Mouse (Mus musculus): ENCODE data around the gene Inhba. TPM values are rescaled to one million over a fixed set of nuclear protein-coding genes. Genes with fewer than 3 reads are reported as not detected.
A peak's percentile ranks its signal among the peaks of the same experiment; 100 is the strongest.

Gene Inhba
- total RNA-seq (2015), result 0.86 and 1.8 TPM in 2 replicates
- 0.75 and 1.1 TPM in 2 replicates for total RNA-seq (2017)

DNA sequence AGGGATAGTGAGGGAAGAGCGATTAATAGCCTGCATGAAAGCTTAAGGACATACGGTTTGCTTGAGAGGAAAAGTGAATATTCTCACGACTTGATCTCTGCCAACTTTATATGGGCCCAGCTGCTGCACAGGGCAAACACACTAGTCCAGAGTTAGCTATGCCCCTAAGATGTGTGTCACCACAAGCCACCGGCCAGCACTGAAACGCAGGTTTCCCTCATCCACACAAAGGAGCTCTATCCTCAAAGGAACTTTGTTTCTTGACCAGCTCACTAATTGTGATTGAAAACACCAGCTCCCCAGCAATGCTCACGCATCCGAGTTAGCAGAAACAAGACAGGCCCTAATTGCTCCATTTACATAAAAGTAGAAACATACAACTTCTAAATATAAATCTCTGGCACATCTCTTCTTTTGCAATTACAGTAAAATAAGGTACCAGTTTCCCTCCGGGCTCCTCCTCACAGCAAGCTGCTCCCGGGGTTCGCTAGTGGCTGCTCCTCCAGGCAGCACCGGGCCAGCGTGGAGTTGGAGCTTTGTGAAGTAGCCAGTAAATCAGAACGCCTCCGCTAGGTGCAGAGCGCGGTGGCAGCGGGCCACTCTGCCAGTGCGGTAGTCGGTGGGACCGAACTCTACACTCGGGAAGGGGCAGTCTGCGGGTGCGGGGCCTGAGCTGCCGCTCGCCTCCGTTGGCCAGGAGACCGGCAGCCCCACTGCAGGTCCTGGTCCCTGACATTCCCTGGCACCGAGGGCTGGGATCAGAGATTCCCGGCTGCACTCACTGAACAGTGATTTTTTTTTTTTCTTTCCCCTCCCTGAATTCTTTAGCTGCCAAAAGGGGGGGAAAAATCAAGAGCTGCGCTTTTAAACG, at the start of gene Inhba:
Gene Inhba (plus strand): TSS at position 480 of the 871 bp plus-strand sequence.
- peak; percentile 59 for ATAC-seq (replicated peaks; ENCODE audit: poor library complexity)

DNA sequence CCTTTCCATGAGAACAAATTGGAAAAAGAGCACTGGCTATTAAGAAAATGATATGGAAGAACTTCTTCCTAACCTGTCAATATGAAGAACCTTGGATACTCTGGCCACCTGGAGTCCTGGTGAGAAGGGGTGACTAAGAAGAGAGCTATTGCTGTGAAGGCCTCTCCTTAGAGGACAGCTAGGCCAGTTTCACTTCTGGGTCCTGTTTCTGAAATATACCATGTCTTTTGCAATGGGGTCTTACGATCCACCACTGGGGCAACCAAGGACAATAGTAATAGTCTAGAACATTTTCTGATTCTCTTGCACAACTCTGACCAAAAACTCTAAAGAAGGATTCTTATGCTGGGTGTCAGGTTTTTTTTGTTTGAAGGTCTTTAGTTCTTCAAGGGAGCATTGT, 35.1 kb upstream of the Inhba start:
- peak; percentile 99 for ATAC-seq (replicated peaks; ENCODE audit: poor library complexity)

DNA sequence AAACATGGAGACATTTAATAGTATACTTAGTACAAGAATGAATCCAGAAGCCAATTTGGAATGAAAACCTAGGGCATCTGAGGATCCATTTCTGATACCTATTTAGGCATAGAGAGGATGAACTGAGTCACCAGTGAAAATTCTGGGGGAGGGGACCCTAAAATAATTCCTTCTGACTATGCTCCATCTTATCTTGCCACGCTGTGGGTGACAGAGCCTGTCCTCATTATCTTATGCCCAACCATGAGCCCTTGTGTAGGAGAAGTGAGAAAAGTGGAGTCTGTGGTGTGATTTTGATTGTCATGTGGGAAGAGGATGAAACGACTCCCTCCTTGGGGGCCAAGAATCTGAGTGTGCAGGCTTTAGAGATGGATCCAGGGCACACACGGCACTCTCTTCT, 32.1 kb upstream of the Inhba start:
- no peak for ATAC-seq (replicated peaks; ENCODE audit: poor library complexity)

DNA sequence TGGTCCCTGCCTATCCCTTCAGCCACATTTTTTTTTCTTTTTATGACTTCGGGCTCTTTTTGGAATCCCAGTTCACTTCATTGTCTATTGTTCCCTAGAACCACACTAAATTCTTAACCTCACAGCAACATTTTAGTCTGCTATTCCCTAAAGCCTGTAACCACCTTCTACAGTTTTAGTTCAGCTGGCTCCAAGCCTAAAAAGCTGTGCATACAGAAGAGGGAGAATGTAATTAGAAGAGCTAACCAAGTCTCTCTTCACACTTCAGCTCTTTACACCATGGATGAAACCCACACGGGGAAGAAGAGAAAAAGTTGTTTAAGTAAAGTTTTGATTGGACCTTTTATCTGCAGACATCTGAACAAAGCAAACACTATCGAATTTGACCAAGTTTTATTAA, 29.6 kb upstream of the Inhba start:
- no peak for ATAC-seq (replicated peaks; ENCODE audit: poor library complexity)

DNA sequence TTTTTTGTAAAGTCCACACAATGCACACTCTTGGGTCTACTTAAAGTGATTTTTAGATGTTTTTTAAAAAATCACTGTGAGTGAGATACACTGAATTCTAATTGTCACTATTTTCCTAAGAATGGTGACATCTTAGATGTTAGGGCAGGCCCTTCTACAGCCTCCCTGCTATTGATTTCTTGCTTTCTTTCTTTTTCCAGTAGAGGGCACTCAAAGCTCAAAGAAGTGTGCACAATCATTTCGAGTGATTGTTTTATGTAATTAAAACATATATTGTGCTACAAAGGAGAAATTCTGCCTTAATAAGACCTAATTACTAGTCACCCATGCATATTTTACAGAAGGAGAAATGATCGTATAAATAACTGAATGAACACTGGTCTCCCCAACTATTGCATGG, 25.9 kb upstream of the Inhba start:
- ATAC-seq (replicated peaks; ENCODE audit: poor library complexity), result peak; percentile 64

DNA sequence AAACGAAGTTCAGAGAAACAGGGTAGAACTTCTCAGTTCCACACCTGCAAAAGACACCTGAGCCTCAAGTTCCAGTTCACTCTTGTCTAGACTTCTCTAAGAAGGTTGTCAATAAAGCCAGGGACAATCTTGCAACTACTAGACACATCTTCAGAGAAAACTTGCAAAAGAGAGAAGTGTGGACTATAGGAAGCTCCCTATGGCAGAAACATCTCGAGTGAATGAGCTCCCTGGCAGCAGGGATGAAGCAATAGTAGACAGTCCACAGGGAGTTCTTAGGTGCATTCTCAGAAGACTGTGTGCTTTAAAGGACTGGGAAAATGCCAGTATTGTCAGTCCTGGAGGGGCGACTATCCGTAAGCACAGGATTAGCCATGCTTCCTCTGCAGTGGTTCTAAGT, 25.5 kb upstream of the Inhba start:
- peak; percentile 54; the same call in 1 of the 2 replicates for ATAC-seq (replicated peaks; ENCODE audit: poor library complexity)

DNA sequence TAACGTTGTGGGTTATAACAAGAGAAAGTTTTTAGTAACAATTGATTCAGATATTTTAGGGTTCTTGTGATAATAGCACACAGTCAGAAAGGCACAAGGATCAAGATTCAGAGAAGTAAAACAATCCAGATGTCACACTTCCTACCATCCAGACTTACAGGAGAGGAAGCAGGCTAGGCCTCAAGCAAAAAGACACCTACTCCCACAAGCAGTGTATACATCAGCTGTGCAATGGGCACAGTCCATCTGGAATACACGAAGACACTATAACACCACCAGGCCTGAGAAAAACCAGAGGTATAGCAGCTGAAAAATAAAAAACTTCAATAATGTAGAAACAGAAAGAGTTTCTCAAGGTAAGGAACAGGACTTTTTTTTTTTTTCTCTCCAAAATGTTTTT, 16.3 kb upstream of the Inhba start:
- ATAC-seq (replicated peaks; ENCODE audit: poor library complexity), result no peak

DNA sequence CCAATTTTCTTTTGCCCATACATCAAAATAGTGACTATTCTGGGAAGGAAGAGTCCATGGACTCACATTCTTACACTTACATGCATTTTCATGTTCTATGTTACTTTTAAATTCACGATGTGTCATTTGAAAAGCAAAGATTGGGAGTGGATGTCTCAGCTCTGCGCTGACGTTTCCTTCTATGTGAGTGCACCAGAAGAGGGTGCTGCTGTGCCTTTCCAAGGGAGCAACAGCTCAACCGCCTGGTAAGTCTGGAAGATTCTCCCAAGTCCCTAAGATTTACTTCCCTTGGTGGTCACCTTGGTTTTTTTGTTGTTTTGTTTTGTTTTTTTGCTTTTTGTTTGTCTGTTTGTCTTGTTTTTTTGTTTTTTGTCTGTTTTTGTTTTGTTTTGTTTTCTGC, 6.1 kb upstream of the Inhba start:
- ATAC-seq (replicated peaks; ENCODE audit: poor library complexity), result peak; percentile 83

DNA sequence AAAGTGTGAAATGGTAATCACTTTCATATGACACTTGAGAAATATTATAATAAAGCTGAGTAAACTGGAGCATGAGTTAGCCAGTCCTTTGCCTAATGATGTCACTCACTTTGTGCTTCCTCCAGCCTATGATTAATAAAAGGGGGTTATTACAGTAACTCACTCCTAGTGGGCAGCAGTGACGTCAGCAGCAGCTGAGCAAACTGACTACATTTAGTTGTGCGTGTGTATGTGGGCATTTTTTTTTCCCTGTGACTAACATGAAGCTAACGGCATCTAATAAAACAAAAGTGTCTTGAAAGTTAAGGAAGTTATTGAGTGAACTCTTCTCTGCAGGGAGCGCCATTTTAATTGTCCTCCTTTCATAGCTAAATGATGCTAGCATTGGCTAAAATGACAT, 3.9 kb upstream of the Inhba start:
- ATAC-seq (replicated peaks; ENCODE audit: poor library complexity), result no peak

DNA sequence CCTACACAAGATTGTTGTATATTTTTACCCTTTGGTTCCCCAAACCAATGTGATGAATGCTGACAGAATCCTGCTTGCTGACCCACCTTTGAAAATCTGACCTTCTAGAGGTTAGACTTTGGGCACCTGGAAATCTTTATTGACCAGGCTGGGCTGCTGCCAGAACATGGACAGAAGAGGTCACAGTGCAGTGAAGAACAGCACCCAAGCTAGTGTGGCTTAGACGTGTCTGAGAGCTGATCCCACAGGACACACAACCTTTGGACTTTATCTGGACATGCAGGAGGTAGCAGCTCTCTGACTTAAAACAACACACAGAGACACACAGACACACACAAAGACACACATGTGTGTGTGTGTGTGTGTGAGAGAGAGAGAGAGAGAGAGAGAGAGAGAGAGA, 3.3 kb upstream of the Inhba start:
- ATAC-seq (replicated peaks; ENCODE audit: poor library complexity), result no peak

DNA sequence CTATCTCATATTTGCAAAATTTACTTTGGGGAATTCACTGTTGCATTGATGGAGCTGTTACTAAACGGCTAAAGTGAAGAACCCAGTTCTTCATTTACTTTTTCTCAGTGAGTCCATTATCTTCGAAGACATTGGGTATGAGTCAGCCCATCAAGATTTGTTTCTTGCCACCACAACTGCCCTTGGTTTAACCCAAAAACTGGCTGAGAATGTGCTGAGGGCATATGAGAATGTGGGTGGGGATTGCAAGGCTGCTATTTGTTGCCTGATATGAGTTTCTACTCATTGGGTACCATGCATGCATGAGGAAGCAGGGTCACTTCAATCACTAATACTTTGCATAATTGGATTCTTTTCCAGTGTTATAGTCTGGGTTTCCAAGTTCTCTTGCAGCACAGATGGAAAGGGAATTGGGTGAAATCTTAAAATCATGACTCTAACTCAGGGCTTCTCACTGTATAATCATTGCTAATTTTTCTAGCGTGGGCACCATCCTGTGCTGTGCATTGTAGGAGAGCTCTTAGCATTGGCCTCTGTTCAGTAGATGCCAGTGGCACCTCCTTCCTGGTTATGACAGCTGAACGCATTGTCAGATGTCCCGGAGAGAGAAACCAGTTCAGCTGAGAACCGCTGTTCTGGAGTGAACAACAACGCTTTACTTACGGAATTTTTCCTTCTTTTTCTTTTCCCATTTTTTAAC, 1.7 kb upstream of the Inhba start:
- ATAC-seq (replicated peaks; ENCODE audit: poor library complexity), result no peak

DNA sequence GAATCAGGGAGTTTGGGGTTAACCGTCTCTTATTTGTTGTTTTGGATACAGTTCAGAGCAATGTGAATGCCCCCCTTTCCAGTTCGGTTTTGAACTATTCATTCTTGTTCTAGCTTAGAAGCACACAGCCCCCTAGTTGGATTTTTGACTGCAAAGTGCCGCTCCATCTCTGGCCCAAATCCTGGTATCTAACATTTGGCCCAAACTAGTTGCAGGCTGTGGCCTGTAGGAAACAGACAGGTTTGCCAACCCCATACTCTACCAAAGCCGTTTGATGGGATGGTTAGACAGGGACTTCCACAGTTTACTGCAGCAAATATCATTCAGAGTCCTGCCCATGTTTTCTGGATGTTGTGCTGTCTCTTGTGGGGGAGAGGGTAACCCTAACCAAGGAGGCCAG, 1.1 kb upstream of the Inhba start:
- no peak for ATAC-seq (replicated peaks; ENCODE audit: poor library complexity)

DNA sequence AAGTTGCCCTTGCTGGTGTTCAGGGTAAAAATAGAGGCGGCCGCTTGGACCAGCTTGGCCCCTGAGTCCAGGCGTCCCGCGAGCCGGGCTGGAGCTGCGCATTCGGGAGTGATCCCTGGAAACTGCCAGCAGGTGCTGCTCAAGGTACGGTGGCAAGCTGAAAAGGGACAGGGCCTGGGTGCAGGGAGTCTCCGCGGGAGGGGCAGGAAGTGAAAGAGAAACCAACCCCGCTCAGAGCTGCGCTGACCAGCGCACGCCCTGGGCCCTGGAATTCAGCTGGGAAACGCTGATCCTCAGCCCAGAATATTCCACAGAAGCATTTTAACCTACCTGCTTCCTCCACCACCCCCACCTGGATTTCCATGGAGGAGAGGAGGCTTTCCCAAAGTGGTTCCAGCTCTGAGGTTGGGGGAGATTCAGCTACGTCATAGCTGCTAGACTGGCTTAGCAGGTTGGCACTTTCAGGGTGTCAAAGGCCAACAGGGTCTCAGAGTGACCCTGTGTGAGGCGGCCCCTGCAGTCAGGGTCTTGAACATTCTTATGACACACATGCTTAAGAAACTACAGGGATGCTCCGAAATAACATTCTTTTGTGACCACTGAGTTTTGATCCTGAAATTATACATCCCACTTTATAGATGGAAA, 714 bp downstream of the Inhba start:
- ATAC-seq (replicated peaks; ENCODE audit: poor library complexity), result peak; percentile 93

DNA sequence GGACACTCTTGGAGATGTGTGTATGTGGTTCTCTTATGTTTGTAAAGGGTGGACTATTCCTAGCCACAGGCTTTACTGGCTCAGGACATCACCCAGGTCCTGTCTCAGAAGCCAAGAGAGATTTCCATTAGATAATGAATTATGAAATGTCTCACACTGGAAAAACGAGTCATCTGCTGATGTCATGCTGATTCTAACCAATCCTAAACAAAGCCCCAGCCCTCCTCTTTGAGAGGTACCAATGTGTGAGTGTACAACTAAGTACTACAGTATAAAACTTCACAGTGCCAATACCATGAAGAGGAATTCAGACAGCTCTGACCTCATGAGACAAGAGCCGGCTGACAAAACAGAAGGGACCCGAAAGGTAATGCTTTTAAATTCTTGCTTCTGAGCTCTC, 2.5 kb downstream of the Inhba start:
- no peak for ATAC-seq (replicated peaks; ENCODE audit: poor library complexity)

DNA sequence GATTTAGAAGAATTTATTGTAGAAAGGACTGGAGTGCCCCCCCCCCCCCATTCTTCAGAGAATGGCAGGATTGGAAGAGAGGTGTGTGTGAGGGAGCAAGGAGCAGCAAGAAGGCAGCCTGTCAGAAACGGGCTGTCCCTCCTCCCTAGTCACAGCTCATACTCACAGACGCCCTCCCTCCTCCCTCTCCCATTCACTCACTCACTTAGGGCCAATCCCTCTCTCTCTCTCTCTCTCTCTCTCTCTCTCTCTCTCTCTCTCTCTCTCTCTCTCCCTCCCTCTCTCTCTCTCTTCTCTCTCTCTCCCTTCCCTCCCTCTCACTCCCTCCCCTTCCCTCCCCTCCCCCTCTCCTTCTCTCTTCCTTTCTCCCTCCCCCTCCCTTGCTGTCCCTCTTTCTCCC, 4.9 kb downstream of the Inhba start:
- no peak for ATAC-seq (replicated peaks; ENCODE audit: poor library complexity)

DNA sequence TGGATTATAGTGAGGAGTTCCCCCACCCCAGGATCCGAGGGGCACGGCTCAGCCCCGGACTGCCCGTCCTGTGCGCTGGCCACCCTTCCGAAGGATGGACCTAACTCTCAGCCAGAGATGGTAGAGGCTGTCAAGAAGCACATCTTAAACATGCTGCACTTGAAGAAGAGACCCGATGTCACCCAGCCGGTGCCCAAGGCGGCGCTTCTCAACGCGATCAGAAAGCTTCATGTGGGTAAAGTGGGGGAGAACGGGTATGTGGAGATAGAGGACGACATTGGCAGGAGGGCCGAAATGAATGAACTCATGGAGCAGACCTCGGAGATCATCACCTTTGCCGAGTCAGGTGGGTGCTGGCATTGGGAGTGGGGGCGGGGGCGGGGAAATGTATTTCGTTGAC, 5.7 kb downstream of the Inhba start:
- no peak for ATAC-seq (replicated peaks; ENCODE audit: poor library complexity)

DNA sequence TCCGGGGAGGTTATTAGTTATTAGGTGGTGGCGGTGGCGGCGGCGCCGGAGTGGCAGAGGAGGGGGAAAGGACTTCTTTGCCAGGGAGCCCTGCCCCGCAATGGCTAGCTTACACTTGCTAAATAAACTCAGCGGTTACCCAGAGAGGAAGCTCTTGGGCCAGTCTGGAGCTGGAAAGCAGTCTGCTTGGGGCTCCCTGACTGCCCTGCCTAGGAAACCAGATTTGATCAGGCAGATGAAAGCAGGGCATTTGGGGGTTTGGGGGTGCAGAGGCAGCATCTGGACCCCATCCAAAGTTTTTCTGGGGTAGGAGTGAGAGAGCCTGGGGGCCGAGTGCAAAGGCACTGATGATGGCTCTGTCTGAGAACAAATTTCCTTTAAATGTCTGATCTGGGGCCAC, 6.1 kb downstream of the Inhba start:
- ATAC-seq (replicated peaks; ENCODE audit: poor library complexity), result peak; percentile 49

DNA sequence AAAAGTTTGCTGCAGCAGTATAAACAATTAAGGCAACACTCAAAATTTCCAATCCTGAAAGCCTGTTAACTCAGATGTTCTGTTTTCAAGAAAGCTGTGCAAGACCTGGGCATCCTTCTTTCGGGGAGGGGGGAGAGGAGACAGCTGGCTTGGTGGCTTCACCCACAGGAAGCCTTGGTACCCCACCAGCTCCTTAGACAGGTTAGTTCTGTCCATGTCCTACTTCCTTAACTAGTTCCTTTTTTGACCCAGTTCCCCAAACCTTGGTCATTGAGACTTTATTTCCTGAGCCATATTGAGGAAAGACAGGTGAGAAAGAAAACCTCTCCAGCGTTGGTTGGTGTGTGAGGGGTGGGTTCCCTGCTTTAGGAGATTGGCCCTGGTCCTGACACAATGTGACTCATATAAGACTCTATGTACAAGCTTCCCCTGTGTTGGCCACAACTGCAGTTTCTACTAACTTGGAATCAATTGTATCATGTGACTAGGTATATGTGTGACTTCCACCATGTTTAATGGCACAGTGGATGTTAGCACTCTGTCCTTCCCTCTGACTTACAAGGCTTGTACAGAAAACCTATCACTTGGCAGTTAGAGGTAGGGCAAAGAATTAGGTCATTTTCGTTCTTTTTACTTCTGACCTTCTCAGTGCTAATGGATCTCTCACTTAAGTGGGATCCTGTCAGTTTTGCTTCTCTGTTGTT, 7.3 kb downstream of the Inhba start:
- ATAC-seq (replicated peaks; ENCODE audit: poor library complexity), result peak; percentile 40

DNA sequence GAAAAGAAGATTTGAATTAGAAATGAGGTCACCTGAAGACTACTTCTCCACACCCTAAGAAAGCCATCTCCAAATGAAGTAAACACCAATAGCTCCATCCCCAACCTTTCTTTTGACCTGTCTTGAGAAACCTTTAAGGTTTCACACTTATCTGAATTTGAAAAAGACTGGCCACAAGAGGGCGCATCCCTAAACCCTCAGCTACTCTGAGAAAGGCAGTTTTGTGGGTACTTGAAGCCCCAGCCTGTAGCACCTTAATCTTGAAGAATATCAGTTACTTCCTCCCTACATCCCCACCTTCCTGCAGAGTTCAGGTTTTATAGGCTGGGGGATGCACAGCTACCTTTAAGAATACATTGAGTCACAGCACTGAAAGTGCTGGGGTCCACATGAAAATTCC, 9.0 kb downstream of the Inhba start:
- ATAC-seq (replicated peaks; ENCODE audit: poor library complexity), result peak; percentile 52

DNA sequence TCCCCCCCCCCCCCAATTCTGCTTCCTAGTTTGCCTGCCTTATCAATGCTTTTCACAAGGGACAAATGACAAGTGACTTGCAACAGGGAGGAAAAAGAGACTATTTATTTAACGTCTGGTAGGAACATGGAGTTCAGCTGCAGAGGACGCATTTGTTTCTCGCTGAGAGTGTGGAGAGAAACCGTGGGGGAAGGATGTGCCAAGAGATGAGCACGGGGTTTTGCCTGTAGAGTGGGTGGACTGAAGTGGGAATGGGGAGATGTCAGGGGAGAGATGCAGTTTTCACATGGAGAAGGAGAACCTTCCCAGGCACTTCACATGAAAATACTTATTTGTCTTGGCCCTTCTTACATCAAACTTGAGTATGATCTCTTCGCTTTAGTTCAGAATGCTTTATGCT, 9.5 kb downstream of the Inhba start:
- ATAC-seq (replicated peaks; ENCODE audit: poor library complexity), result no peak

DNA sequence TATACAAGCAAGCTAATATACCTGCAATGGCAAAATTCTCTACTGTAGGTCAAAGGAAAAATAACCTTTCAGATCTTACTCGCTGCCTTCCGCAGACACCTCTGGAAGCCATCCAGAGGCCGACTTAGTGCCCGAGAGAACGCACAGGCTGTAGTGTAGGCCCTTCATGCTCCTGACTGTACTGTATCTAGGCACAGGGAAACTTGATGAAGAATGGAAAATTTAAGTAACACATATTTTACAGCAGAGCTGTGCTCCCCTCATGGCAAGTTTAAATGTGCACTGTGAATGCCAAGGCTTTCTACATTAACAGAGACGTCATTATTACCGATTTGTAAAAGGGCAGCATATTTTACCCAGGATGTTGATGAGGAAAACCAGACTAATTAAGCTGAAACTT, 10.2 kb downstream of the Inhba start:
- ATAC-seq (replicated peaks; ENCODE audit: poor library complexity), result no peak
